Mouse (Mus musculus) spleen, postnatal 14 days (tissue): ENCODE measurements around the gene Cog3.
A peak's percentile ranks its signal among the peaks of the same experiment; 100 is the strongest.

Experiments used
- DNase-seq, 2 experiments: peaks; one replicate each; pipeline ENCODE4 v3.0.0; 2021 to 2022; ENCODE audit warnings: low spot score in 2 of 2

The Cog3 gene

GRCm38 (mm10) chr14:75761028-75761805 lies 6.9 kb upstream of the Cog3 start:
- peak in 1 of 2 experiments; percentile 29 for DNase-seq

- DNase-seq, result no peak
Measured at GRCm38 (mm10) chr14:75758401-75758800, 4.1 kb upstream of the Cog3 start.

GRCm38 (mm10) chr14:75757821-75758220 lies 3.5 kb upstream of the Cog3 start:
- DNase-seq, result no peak

GRCm38 (mm10) chr14:75756971-75757370 lies 2.7 kb upstream of the Cog3 start:
- no peak for DNase-seq

- no peak for DNase-seq
Measured at GRCm38 (mm10) chr14:75753206-75753605, 1.1 kb downstream of the Cog3 start.

GRCm38 (mm10) chr14:75751040-75751439 lies 3.3 kb downstream of the Cog3 start:
- DNase-seq, result no peak

- DNase-seq, result no peak
Measured at GRCm38 (mm10) chr14:75749123-75749522, 5.2 kb downstream of the Cog3 start.

- DNase-seq, result no peak
Measured at GRCm38 (mm10) chr14:75747960-75748359, 6.4 kb downstream of the Cog3 start.

GRCm38 (mm10) chr14:75741904-75742303 lies 12.4 kb downstream of the Cog3 start:
- no peak for DNase-seq

- no peak for DNase-seq
Measured at GRCm38 (mm10) chr14:75735597-75735996, 18.7 kb downstream of the Cog3 start.

- DNase-seq, result no peak
Measured at GRCm38 (mm10) chr14:75732631-75733030, 21.7 kb downstream of the Cog3 start.

- DNase-seq, result no peak
Measured at GRCm38 (mm10) chr14:75731361-75731760, 23.0 kb downstream of the Cog3 start.

GRCm38 (mm10) chr14:75728111-75728510 lies 26.2 kb downstream of the Cog3 start:
- no peak for DNase-seq

- no peak for DNase-seq
Measured at GRCm38 (mm10) chr14:75727046-75727445, 27.3 kb downstream of the Cog3 start.

GRCm38 (mm10) chr14:75722816-75723215 lies 31.5 kb downstream of the Cog3 start:
- DNase-seq, result no peak

- peak in 1 of 2 experiments; percentile 41 for DNase-seq
Measured at GRCm38 (mm10) chr14:75721977-75722563, 32.2 kb downstream of the Cog3 start.

- no peak for DNase-seq
Measured at GRCm38 (mm10) chr14:75720121-75720520, 34.2 kb downstream of the Cog3 start.

GRCm38 (mm10) chr14:75716410-75716809 lies 37.9 kb downstream of the Cog3 start:
- DNase-seq, result no peak

GRCm38 (mm10) chr14:75713661-75714060 lies 40.7 kb downstream of the Cog3 start:
- no peak for DNase-seq

- no peak for DNase-seq
Measured at GRCm38 (mm10) chr14:75712687-75713086, 41.6 kb downstream of the Cog3 start.

GRCm38 (mm10) chr14:75711731-75712130 lies 42.6 kb downstream of the Cog3 start:
- no peak for DNase-seq

- DNase-seq, result no peak
Measured at GRCm38 (mm10) chr14:75708986-75709385, 45.3 kb downstream of the Cog3 start.

- no peak for DNase-seq
Measured at GRCm38 (mm10) chr14:75707771-75708170, 46.5 kb downstream of the Cog3 start.
